Mouse (Mus musculus) limb, embryonic 15.5 days (tissue): ENCODE data around the gene Tlcd2. TPM values are rescaled to one million over a fixed set of nuclear protein-coding genes. Genes with fewer than 3 reads are reported as not detected.
"Not testable (repeated sequence)": the region's sequence is repeated elsewhere in the genome, so short reads cannot be mapped to it uniquely, and the experiment has no call there.

Experiments
- ATAC-seq: fragments of 200-750 bp; cut with Nextera tagmentation; 2 replicates; pipeline ENCODE4 v1.8.0; 2017; ENCODE audit warnings: low read depth, moderate TSS enrichment; ENCODE audit not compliant: insufficient number of reproducible peaks, low FRiP score, low TSS enrichment
- H3K27ac ChIP-seq: fragments of 300-500 bp; sonication (generic); 2 replicates; pipeline ENCODE4 v1.5.1; 2015; ENCODE audit warnings: moderate library complexity, mild to moderate bottlenecking, inconsistent platforms
- H3K27me3 ChIP-seq: fragments of 300-500 bp; sonication (generic); 2 replicates; pipeline ENCODE4 v1.6.1; 2015; ENCODE audit warnings: inconsistent platforms
- H3K36me3 ChIP-seq: fragments of 300-500 bp; sonication (generic); 2 replicates; pipeline ENCODE4 v1.6.1; 2015; ENCODE audit warnings: inconsistent platforms
- H3K4me1 ChIP-seq: fragments of 300-500 bp; sonication (generic); 2 replicates; pipeline ENCODE4 v1.6.1; 2015; ENCODE audit warnings: inconsistent platforms
- H3K4me2 ChIP-seq: fragments of 300-500 bp; sonication (generic); 2 replicates; pipeline ENCODE4 v1.6.1; 2015; ENCODE audit warnings: mild to moderate bottlenecking, inconsistent platforms
- H3K4me3 ChIP-seq: fragments of 300-500 bp; sonication (generic); 2 replicates; pipeline ENCODE4 v1.5.1; 2015; ENCODE audit warnings: mild to moderate bottlenecking, inconsistent platforms
- H3K9ac ChIP-seq: fragments of 300-500 bp; sonication (generic); 2 replicates; pipeline ENCODE4 v1.6.1; 2015; ENCODE audit warnings: inconsistent platforms
- H3K9me3 ChIP-seq: fragments of 300-500 bp; sonication (generic); 2 replicates; pipeline ENCODE4 v1.6.1; 2016; ENCODE audit warnings: inconsistent platforms
- WGBS: fragments of 180-500 bp; shearing (Covaris S2); methylation state at CpG from one replicate; pipeline ENCODE4 v1.1.7; 2015; 5-methylcytosine and 5-hydroxymethylcytosine counted together
- polyA plus RNA-seq: library from polyadenylated mRNA; unstranded; fragments of >200 nt; fragmentation: Nextera tagmentation; extraction: Ambion mirVana; gene quantifications from 2 replicates; pipeline ENCODE4 v1.2.1, GENCODE M21; 2015

The Tlcd2 gene
- polyA plus RNA-seq, 1 experiment from 2014 or later = 30.8 TPM

- H3K4me2 ChIP-seq = no peak overlapping the region
- no peak overlapping the region for H3K9ac ChIP-seq
- peaks cover 40% of the 10 kb centered on the region for H3K36me3 ChIP-seq
- peaks cover 35% of the 10 kb centered on the region for H3K4me1 ChIP-seq
- H3K9me3 ChIP-seq = no peaks in the 10 kb centered on the region
- ATAC-seq = no peak
- H3K27me3 ChIP-seq = no peaks in the 10 kb centered on the region
- 91% methylated on average over 8 of the region's 8 CpGs for WGBS
- no peak overlapping the region for H3K27ac ChIP-seq
- no peak overlapping the region for H3K4me3 ChIP-seq
These were observed 9.4 kb upstream of the Tlcd2 start for GRCm38 (mm10) chr11:75452081-75452480.

- H3K4me2 ChIP-seq = peak overlapping the region; percentile 100
- no peak overlapping the region for H3K27ac ChIP-seq
- H3K27me3 ChIP-seq = no peaks in the 10 kb centered on the region
- peaks cover 35% of the 10 kb centered on the region for H3K4me1 ChIP-seq
- peak overlapping the region; percentile 56; the same call in 1 of the 2 replicates for H3K9ac ChIP-seq
- no peaks in the 10 kb centered on the region for H3K9me3 ChIP-seq
- ATAC-seq = no peak
- WGBS = 92% methylated on average over 31 of the region's 31 CpGs
- H3K4me3 ChIP-seq = peak overlapping the region; percentile 72
- peaks cover 31% of the 10 kb centered on the region for H3K36me3 ChIP-seq
These were observed 8.5 kb upstream of the Tlcd2 start for GRCm38 (mm10) chr11:75452812-75453557.

- Histone ChIP-seq H3K4me3 (peak within 1 kb of the TSS; percentile 72), H3K36me3 (peaks cover 18% of the 10 kb centered on the region), H3K9ac (peak within 1 kb of the TSS; percentile 56), H3K27me3 (no peaks in the 10 kb centered on the region), H3K9me3 (no peaks in the 10 kb centered on the region), H3K4me1 (peaks cover 39% of the 10 kb centered on the region), H3K4me2 (peak within 1 kb of the TSS; percentile 100), H3K27ac (peak within 1 kb of the TSS; percentile 83)
- peak; percentile 93 for ATAC-seq
- WGBS = 1% methylated on average over 56 of the region's 56 CpGs
These were observed 7.3 kb upstream of the Tlcd2 start, which contains the start of gene Wdr81 for GRCm38 (mm10) chr11:75453991-75454930. Gene Wdr81, minus strand, starts transcription at chr11:75454717.

GRCm38 (mm10) chr11:75455041-75455736 is 6.3 kb upstream of the Tlcd2 start:
- 66% methylated on average over 10 of the region's 10 CpGs for WGBS

GRCm38 (mm10) chr11:75455971-75456370 is 5.5 kb upstream of the Tlcd2 start:
- peaks cover 13% of the 10 kb centered on the region for H3K36me3 ChIP-seq
- ATAC-seq = not testable (repeated sequence)

More at GRCm38 (mm10) chr11:75455041-75455736, 6.3 kb upstream of the Tlcd2 start:
- peak overlapping the region; percentile 56; the same call in 1 of the 2 replicates for H3K9ac ChIP-seq
- H3K4me2 ChIP-seq = peak overlapping the region; percentile 100
- H3K27ac ChIP-seq = peak overlapping the region; percentile 83
- no peaks in the 10 kb centered on the region for H3K27me3 ChIP-seq
- peak overlapping the region; percentile 72 for H3K4me3 ChIP-seq
- H3K4me1 ChIP-seq = peaks cover 47% of the 10 kb centered on the region
- ATAC-seq = no peak; the same call in 1 of the 2 replicates
- peaks cover 13% of the 10 kb centered on the region for H3K36me3 ChIP-seq
- no peaks in the 10 kb centered on the region for H3K9me3 ChIP-seq

GRCm38 (mm10) chr11:75456440-75456871 is 5.1 kb upstream of the Tlcd2 start:
- WGBS = 86% methylated on average over 7 of the region's 7 CpGs
- Histone ChIP-seq H3K36me3 (peaks cover 10% of the 10 kb centered on the region), H3K27me3 (no peaks in the 10 kb centered on the region), H3K4me3 (no peak overlapping the region), H3K9ac (no peak overlapping the region), H3K27ac (no peak overlapping the region), H3K9me3 (no peaks in the 10 kb centered on the region), H3K4me1 (peaks cover 39% of the 10 kb centered on the region), H3K4me2 (no peak overlapping the region)
- ATAC-seq = no peak

More at GRCm38 (mm10) chr11:75455971-75456370, 5.5 kb upstream of the Tlcd2 start:
- H3K9ac ChIP-seq, H3K4me3 ChIP-seq, H3K27ac ChIP-seq, H3K9me3 ChIP-seq, H3K4me2 ChIP-seq, H3K27me3 ChIP-seq: not testable (repeated sequence)
- 91% methylated on average over 2 of the region's 2 CpGs for WGBS
- H3K4me1 ChIP-seq = peaks cover 42% of the 10 kb centered on the region

- Histone ChIP-seq H3K4me1 (peaks cover 51% of the 10 kb centered on the region), H3K27me3 (no peaks in the 10 kb centered on the region), H3K27ac (no peak overlapping the region), H3K9ac (no peak overlapping the region), H3K36me3 (no peaks in the 10 kb centered on the region), H3K9me3 (no peaks in the 10 kb centered on the region), H3K4me2 (no peak overlapping the region), H3K4me3 (no peak overlapping the region)
- ATAC-seq = no peak
- 12% methylated on average over 3 of the region's 3 CpGs for WGBS
These were observed 3.3 kb upstream of the Tlcd2 start for GRCm38 (mm10) chr11:75458169-75458568.

- no peak overlapping the region for H3K9ac ChIP-seq
These were observed 2.9 kb upstream of the Tlcd2 start for GRCm38 (mm10) chr11:75458628-75459041.

GRCm38 (mm10) chr11:75459141-75459711 is 2.3 kb upstream of the Tlcd2 start:
- Histone ChIP-seq H3K4me1 (peaks cover 48% of the 10 kb centered on the region), H3K36me3 (no peaks in the 10 kb centered on the region), H3K27ac (peak overlapping the region; percentile 97), H3K9me3 (no peaks in the 10 kb centered on the region), H3K4me3 (no peak overlapping the region), H3K4me2 (0 out of 2 replicates have a peak overlapping the region, but pooled peaks have one; percentile 70), H3K27me3 (no peaks in the 10 kb centered on the region), H3K9ac (no peak overlapping the region)
- 66% methylated on average over 5 of the region's 5 CpGs for WGBS
- no peak for ATAC-seq

More at GRCm38 (mm10) chr11:75458628-75459041, 2.9 kb upstream of the Tlcd2 start:
- no peak for ATAC-seq
- Histone ChIP-seq H3K9me3 (no peaks in the 10 kb centered on the region), H3K4me2 (no peak overlapping the region), H3K27ac (no peak overlapping the region), H3K36me3 (no peaks in the 10 kb centered on the region), H3K4me3 (no peak overlapping the region), H3K4me1 (peaks cover 51% of the 10 kb centered on the region), H3K27me3 (no peaks in the 10 kb centered on the region)
- 73% methylated on average over 8 of the region's 8 CpGs for WGBS

GRCm38 (mm10) chr11:75459751-75460102 is 1.8 kb upstream of the Tlcd2 start:
- Histone ChIP-seq H3K9me3 (no peaks in the 10 kb centered on the region), H3K4me2 (peak overlapping the region; percentile 70; the same call in 1 of the 2 replicates), H3K27me3 (no peaks in the 10 kb centered on the region), H3K9ac (no peak overlapping the region), H3K36me3 (peaks cover 3% of the 10 kb centered on the region), H3K4me1 (peaks cover 45% of the 10 kb centered on the region), H3K4me3 (no peak overlapping the region), H3K27ac (peak overlapping the region; percentile 97)
- 33% methylated on average over 5 of the region's 5 CpGs for WGBS
- no peak for ATAC-seq
